Mouse (Mus musculus) 3T3-L1 (cell line): ENCODE results near the gene Ctsw.

ENCODE experiments used
- DNase-seq: peaks from one replicate; pipeline ENCODE4 v3.0.0-alpha.2; 2015; ENCODE audit warnings: low read depth, low spot score

Ctsw gene

DNA sequence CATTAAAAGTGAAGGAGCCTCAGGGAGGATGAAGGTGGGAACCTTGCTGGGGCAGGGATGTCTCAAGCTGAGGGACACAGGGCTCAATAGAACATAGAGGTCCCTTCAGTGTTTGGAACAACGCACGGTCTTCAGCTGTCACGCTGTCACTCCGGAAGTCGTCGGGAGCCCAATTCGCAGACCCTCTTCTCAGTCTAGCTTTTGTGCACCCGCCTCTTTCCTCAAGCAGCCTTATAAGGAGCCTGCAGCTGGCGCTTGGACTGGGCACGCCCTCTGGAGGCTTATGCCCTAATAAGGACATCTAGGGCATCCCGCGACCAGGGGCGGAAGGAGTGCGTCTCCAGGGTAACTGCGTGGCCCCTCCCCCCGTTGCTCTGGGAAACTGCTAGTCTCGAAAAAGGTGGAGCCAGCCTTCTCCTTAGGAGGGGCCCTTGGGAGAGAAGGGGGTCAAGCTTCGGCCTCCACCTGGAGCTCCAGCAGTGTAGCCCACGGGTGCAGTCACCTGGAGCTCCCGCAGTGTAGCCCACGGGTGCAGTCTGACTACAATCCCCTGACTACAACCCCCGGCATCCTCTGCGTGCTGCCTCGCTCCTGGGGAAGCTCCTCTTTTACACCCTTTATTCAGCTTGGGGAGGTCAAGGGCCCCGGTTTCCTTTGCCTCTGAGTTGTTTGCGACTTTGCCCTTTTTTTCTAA lies 20.7 kb upstream of the Ctsw start:
- peak; percentile 99 for DNase-seq

DNA sequence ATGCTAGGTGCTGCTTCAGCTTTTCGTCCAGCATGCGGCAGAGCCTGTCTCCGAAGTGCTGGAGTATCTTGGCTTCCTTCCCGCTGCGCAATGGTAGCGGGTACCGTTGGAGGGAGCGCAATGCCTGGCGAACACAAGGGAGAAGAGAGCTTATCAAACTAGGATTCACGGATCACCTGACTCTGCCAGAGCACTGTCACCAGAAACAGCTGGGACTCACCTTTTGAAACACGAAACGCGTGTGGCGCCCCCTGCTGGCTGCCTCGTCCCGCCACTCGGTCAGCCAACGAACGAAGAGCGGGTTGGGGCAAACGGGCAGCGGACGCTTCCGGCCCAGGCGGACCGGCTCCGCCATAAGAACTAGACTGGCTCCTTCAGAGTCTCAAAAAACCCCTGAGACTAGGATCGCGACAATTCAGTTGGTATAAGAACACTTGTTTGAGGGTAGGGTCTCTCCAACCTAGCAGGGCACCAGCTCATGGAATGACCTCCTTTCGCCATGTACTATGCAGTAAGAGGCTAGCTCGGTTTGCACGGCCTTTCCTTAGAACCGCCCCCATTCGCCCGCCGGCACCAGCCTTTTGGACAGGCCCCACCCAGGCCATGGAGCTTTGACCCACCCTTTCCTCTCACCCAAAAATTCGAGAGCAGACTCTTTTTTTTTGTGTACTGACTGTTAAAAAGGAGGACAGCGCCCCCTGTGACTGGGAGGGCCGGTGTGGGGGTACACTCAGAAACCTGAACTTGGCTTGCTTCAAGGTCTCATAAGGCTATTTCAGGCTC lies 19.7 kb upstream of the Ctsw start, which contains the start of gene Mus81:
Gene Mus81, minus strand, starts transcription at position 635 of the 783 bp plus-strand sequence.
- DNase-seq, result peak; percentile 99

DNA sequence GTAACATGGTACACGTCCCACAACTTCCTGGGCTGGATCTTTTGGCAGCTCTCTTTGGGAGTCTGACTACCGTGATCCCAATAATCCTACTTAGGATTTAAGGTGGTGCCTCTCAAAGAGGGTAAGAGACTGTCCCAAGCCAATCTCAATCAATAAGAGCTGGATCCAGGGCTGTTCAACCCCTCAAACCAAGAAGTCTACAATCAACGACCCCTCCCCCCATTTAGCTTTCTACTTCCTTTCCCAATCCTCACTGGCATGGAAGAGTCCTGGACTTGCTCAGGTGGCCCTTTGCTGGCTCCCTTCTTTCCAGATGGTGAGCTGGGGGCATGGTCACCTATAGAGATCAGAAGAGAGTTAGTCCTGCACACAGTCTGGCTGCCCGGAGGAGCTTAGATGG lies 18.5 kb upstream of the Ctsw start:
- no peak for DNase-seq

DNA sequence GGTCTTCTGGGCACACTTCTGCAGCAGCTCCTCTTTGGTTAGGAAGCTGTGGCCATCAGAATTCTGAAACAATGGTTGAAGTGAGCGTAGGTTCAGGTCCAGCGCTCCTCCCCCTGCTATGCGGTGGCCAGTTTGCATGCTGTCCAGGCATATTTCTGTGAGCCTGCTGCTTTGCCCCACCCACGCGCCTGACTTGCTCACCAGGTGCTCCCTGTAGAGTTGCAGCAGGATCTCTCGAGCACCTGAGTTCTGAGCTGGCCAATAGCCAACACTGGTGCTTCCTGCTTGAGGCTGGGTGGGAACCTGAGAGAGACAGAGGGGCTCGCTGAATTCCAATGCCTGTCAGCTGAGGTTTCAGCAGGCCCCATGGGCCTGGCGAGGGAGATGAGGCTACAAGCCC lies 18.0 kb upstream of the Ctsw start:
- DNase-seq, result no peak

DNA sequence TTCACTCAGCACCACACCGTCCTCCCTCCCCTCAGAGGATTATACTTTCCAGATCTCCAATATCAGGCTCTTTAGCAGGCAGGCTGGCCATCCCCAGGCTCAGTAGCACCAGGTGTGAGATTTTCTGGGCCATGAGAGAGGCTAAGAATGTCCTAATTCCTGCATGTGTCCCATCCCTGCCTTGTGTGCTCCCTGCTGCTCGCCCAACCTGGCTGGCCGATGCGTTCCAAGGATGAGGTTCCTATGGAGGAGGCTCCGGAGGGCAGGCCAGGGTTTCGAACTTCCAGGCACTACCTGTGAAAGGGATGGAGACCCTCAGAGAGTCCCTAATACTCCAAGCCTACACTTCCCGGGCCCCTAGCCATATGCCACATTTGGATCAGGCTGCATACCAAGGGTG lies 17.5 kb upstream of the Ctsw start:
- DNase-seq, result no peak

DNA sequence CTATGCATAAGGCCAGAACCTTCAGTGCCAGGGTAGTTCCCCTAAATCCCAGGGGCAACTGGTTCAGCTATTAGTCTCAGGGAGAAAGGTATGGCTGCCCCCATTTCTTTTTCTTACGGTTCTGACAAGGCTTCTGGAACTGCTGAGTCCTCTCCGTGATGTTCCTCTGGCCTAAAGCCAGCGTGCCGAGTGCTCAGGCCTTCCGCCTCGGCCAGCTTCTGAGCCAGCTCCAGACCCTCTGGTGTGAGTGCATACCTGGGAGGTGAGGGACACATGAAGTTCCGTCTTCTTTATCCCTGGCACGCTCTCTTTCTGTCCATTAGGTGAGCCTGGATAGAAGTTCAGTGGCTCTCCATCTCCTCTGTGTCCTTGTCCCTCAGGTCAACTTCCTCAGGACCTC lies 17.1 kb upstream of the Ctsw start:
- DNase-seq, result no peak

DNA sequence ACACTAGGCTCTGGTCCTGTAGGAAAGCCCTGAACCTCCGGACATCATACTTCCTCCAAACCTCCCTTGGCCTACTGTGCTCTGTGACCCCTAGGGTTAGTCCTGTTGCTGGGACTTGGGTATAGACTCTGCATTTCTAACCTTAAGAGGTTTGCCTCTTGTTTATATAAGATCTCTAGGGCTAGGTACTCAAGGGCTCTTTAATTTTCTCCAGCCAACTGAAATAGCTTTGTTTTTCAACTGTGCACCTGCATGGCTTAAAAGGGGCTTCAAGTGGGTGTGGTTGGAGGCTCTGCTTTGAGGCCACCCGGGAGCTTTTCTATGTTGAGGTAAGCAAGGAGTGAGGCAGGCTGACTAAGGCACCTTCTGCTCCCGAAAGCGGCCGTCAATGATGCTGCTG lies 16.2 kb upstream of the Ctsw start:
- DNase-seq, result no peak

DNA sequence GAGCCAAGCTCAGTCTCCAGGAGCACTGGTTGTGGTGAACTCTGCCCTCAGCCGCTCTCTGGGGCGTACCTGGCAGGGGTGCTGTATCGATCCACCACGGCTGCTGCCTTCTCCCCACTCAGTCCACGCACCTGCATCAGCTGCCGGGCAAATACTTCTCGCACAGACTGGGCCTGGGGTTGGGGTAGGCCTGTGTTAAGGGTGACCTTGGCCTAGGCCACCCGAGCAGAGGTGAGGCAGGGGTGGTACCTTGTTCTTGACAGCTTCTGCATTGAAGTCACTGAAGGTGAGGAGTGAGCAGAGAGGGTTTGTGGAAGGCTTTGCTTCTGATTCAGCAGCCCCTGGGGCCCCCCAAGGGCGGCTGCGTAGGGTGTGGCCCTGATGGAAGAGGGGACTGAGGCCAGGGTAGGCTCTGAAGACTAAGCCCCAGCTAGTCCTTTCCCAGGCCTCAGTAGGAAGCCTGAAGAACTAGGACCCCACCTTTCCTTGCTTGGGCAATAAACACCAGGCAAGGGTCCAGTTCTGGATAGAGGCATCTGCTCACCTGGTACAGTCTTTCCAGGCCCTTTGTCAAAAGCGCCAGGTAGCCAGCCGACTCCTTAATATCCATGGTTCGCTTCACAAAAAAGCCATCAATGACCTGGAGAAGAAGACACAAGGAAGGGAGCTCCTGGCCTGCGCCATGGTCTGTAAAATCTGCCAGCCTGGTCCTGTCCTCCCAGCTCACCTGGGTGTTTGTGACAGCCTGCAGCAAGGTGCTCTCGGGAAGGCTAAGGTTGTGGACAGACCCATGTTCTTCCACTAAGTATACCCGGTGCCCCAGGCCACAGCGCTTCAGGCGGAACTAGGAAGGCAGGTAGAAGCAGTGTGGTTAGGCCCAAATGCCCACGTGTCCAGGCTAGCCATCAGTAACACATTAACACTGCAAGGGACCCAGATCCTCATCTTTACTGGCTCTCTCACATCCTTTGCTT lies 15.4 kb upstream of the Ctsw start:
- no peak for DNase-seq

DNA sequence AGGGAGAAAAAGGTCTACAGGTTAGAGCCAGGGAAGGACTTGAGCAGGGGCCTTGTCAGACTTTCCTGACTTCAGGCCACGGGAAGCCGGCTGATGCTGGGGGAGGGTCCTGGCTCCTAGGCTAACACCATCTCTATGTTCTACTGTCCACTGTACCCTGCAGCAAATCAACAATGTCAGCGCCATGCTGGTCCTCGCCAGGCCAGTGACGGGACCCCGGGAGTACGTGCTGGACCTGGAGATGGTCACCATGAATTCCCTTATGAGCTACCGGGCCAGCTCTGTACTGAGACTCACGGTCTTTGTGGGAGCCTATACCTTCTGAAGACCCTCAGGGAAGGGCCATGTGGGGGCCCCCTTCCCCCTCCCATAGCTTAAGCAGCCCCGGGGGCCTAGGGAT lies 13.1 kb upstream of the Ctsw start:
- no peak for DNase-seq

DNA sequence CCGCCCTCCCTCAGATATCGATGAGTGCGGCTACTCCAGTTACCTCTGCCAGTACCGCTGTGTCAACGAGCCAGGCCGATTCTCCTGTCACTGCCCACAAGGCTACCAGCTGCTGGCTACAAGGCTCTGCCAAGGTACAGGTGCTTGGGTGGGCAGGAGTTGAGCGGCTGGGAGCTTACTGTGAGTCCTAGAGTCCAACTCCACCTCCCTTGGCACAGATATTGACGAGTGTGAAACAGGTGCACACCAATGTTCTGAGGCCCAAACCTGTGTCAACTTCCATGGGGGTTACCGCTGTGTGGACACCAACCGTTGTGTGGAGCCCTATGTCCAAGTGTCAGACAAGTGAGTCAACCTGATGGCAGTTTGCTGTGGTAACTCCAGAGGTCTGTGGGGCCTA lies 11.7 kb upstream of the Ctsw start:
- DNase-seq, result no peak

DNA sequence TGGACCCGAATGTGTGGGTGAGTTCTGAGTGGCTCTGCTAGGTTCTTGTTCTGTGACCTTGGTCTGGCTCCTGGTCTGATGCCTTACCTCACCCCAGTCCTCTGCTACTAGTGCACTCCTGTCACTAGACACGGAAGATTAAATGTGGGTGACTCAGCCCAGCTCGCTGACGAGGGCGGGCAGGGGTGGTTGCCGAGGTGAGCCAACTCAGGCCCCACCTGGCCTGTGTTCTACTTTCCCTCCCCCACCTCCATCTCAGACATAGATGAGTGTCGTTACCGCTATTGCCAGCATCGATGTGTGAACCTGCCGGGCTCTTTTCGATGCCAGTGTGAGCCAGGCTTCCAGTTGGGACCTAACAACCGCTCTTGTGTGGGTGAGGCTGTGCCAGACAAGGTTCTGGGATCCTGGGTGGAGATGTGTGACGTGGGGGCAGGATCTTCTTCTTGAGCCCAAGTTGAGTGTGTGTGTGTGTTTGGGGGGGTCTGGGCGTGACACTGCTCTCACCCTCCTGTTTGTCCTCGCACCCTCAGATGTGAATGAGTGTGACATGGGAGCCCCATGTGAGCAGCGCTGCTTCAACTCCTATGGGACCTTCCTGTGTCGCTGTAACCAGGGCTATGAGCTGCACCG lies 9.5 kb upstream of the Ctsw start:
- no peak for DNase-seq

DNA sequence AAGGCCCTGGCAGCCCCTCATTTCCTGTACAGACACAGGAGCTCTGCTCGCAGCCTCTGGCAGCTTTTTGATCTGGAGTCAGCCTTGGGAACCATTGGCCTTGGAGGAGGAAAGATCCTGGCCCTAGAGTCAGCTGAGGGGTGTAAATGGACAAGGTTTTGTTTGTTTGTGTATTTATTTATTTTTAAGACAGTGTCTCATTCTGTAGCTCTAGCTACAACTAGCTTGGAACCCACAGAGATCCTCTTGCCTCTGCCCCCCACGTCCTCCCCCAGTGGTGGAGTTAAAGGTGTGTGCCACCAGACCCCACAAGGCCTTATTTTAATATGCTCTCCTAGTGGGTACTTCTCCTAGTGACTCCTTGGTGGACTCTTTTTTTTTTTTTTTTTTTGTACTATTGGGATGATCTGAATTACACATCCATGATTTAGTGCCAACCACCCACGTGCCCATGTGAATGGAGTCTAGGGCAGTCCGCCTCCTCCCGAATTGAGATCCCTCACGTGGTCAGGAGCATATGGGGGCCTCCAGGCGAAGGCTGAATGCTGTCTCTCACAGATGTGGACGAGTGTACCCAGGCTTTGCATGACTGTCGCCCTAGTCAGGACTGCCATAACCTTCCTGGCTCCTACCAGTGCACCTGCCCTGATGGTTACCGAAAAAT lies 8.8 kb upstream of the Ctsw start:
- no peak for DNase-seq

DNA sequence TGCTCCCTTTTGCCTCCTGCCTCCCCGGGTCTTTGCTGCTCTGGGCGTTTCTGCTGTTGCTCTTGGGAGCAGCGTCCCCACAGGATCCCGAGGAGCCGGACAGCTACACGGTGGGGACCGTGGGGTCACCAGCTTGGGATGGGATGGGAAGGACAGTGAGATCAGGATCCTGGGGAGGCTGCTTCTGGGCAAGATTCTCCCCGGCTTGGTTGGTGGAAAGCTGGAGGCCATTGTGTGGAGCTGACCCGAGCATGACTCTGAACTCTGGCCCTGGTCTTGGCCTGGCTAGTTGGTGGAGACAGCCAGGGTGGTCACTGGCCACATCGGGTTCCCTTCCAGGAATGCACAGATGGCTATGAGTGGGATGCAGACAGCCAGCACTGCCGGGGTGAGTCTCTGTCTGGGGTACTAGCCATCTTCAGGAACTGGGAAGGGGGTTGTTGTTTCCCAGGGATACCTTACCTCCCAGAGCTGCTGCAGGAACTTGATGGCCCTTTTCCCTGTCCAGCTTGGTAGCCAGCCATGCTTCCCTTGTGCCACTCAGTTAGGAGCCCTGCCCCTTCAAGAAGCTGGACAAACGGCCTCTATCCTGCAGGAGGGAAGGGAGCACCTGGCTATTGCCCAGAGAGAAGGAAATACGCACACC lies 6.9 kb upstream of the Ctsw start:
- DNase-seq, result peak; percentile 58

DNA sequence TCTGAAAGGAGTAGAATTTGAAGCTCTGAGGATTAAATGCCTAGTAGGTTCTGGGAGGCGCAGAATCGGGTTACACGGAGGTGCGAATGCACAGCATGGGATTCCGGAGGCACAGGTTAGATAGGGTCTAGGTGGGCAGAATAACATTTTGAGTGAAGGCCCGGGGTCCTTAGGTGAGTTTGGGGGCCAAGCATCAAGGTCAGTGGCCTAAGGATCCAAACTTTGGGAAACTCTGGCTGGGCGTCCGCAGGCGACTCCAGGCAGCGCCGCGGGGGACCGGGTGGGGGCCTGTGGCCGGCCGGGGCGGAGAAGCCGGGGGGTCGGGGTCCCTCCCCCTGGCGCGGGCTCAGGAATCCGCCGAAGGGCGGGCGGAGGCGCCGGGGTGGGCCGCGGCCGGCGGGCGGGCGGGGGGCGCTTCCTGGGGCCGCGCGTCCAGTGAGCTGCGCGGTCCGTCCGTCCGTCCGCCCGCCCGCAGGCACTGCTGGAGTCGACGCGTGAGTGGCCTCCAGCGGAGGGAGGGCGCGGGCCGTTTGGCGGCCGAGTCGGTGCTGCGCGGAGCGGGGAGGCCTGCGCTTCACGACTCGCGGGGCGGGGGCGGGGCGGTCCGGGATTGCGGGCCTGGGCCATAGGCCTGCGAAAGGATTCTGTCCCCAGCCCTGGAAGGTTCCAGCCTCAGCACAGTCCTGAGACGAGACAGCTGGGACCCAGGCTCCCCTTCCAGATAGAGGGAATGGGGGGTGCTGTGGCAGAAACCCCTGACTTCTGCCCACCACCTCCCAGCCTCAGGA lies 6.2 kb upstream of the Ctsw start:
- DNase-seq, result peak; percentile 65

DNA sequence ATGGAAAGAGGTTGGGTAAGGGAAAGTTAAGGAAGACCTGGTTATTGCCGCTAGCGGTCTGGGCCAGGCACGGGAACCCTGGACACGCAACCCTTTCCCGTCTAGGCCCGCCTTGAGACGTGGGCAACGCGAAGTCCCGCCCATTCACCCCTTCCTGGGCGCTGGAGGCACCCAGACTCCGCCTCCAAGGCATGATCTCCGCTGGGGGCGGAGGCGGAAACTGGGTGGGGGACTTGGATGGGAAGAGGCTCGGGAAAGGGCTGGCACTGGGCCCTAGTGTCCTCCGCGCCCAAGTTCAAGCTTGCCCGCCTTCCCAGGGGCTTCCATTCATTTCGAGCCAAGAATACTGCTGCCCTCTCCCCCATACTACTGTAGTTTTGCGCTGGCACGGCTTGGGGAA lies 5.4 kb upstream of the Ctsw start, which contains the start of gene Efemp2:
Gene Efemp2, plus strand, starts transcription at position 235 of the 400 bp plus-strand sequence.
- peak; percentile 95 for DNase-seq

DNA sequence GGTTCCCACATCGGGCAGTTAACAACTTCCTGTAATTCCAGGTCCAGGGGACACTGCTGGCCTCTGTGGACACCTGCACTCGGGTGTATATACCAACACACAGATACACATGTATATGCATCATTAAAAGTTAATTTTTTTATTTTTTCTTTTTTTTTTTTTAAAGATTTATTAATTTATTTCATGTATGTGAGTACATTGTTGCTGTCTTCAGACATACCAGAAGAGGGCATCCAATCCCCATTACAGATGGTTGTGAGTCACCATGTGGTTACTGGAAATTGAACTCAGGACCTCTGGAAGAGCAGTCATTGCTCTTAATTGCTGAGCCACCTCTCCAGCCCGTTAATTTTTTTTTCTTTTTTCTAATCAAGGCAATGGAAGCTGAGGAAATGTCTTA lies 4.5 kb upstream of the Ctsw start:
- DNase-seq, result peak; percentile 71

DNA sequence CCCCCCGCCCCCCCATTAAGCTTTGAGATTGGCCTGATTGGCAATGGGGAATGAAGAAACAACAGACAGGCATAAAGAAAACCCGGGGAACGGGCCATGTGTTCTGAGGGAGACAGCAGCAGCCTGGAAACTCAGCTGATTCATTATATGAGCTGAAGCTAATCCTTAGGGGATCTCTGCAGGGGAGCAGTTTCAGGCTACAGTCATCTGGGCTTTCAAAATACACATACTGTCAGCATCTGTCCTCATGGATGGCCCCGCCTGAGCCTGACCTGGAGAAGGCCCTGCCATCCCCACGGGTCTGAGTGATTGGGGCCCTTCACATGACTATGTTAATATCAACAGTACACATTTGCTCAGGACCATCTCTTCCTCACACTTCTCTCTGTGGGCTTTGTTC lies 3.5 kb upstream of the Ctsw start:
- peak; percentile 77 for DNase-seq

DNA sequence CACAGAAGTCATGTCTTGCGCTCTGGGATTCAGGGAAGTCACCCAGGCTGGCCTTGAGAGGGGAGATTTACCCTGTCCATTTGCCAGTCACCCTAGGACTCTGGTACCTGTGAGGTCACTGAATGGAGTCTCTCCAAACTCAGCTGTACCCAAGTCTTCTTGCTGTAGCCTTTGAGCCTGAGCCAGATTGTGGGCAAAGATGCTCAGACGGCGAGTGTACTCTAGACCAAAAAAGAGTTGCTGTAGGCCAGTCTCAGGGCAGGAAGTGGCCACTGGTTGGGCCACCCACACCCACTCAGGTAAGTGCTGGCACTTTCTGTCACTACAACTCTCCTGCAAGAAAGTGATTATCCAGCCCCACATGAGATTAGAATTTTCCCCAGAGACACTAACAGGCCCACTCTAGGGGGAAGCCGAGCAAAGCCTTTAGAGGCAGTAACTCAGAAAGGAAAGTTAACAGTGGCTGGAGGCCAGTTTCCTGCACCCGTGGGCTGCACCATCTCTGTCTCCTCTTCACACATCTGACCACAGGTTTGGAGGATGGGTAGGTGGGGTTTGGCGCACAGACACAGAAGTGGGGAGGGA lies 1.3 kb downstream of the Ctsw start:
- DNase-seq, result peak; percentile 84

DNA sequence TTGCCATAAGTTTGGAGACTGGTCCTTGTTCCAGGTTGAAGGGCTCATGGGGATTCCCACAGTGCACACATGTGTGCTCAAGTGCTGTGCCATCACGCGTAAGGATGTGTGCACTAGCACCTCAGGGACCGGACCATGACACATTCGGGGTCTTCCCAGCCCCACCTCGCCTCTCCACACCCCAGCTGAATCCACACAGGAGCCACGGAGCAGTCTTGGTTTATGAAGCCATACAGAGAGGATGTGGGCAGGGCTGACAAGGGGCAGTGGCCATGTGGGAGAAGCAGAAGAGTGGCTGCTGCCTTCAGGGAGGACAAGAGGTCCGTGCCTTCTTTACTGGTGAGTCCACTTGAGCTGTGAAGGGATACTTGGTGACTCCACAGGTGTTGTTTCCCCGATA lies 3.3 kb downstream of the Ctsw start:
- DNase-seq, result no peak
